Mouse (Mus musculus) layer of hippocampus, adult 8-10 months (tissue): ENCODE measurements around the gene Gpr19. TPM values are rescaled to one million over a fixed set of nuclear protein-coding genes. Genes with fewer than 3 reads are reported as not detected.

Source experiments
- DNase-seq, 2 experiments: peaks; one replicate each; pipeline ENCODE4 v3.0.0; 2022; ENCODE audit warnings: low spot score in 2 of 2
- total RNA-seq, 4 experiments: library from RNA; stranded (reverse); gene quantifications; 2 replicates each; pipeline ENCODE4 v1.2.4; 2022

The Gpr19 gene
- total RNA-seq, 4 experiments from 2014 or later, result 25.3 to 28.9 (median 27.3) TPM

- DNase-seq, result no peak
Observed at GRCm38 (mm10) chr6:134849985-134850384, 48.4 kb downstream of the Gpr19 start.

GRCm38 (mm10) chr6:134849461-134849860, 48.9 kb downstream of the Gpr19 start:
- no peak for DNase-seq

- no peak for DNase-seq
Observed at GRCm38 (mm10) chr6:134848197-134848890, 50.0 kb downstream of the Gpr19 start.

GRCm38 (mm10) chr6:134847550-134847949, 50.8 kb downstream of the Gpr19 start:
- DNase-seq, result no peak

- no peak for DNase-seq
Observed at GRCm38 (mm10) chr6:134846308-134846707, 52.1 kb downstream of the Gpr19 start.

DNA sequence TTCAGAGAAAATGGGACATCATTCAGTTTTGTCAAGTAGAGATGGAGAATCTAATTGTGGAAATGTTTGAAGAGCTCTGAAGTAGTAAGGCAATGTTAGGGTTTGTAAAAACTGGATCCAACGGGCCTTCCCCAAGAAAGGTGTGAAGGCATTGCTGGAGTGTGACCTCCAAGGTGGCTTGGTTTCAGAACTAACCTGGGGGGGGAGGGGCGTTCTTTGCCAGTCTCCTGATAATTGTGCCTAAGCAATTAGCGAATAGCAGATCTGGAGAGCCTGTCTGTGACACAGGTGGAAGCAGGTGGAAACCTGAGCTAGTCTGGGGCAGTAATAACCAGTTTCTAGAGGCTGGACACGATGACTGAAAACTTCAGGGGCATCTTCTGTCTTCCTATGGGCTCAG, 52.7 kb downstream of the Gpr19 start:
- no peak for DNase-seq

GRCm38 (mm10) chr6:134840346-134840745, 58.0 kb downstream of the Gpr19 start:
- no peak for DNase-seq

DNA sequence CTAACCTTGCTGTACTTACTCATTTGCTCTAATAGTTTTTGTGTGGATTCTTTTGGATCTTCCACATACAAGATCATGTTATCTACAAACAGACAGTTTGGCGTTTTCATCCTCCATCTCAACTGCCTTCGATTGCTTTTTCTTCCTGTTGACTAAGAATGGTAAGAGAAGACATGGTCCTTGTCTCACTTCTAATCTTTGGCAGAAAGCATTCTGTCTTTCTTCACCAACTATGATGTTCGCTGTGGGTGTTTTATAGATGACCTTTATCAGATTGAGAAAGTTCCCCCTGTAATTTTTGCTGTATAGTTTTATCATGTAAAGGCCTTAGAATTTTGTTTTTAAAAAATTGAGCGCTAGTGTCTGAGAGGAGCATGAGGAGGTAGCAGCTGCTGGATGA, 60.3 kb downstream of the Gpr19 start:
- no peak for DNase-seq

- no peak for DNase-seq
Observed at GRCm38 (mm10) chr6:134834585-134835251, 63.7 kb downstream of the Gpr19 start.

DNA sequence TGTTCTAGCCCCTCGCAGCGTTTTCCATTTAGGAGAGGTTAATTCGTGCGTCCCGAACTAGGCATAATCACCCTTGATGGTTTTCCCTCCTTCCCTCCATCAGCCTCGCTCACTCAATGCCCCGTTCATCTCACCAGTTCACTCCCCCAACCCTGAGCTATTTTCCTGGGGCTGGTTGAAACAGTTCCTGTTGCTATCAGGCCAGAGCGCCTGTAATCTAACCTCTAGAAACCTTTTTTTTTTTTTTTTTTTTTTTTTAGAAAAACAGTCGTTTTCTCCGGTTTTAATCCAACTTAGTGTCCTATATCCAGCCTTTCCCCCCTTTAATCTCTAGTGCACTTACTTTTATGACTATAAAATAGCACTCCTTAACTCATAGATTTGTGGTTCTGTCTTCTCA, 67.6 kb downstream of the Gpr19 start:
- no peak for DNase-seq

GRCm38 (mm10) chr6:134829786-134830700, 68.3 kb downstream of the Gpr19 start, which contains the start of gene Crebl2:
Crebl2 (plus strand) TSS chr6:134830154.
- peak; percentile 99 to 100 for DNase-seq

DNA sequence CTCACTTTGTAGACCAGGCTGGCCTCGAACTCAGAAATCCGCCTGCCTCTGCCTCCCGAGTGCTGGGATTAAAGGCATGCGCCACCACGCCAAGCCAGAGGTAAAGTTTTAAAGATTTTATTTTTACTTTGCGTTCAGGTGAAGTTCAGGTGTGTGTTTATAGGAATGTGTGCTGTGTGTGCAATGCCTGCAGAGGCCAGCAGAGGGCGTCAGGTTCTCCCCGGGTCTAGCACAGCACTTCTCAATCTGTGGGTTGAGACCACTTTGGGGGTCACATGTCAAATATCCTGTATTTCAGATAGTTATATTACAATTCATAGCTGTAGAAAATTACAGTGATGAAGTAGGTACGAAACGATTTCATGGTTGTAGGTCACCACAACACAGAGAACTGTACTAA, 75.5 kb downstream of the Gpr19 start:
- no peak for DNase-seq

DNA sequence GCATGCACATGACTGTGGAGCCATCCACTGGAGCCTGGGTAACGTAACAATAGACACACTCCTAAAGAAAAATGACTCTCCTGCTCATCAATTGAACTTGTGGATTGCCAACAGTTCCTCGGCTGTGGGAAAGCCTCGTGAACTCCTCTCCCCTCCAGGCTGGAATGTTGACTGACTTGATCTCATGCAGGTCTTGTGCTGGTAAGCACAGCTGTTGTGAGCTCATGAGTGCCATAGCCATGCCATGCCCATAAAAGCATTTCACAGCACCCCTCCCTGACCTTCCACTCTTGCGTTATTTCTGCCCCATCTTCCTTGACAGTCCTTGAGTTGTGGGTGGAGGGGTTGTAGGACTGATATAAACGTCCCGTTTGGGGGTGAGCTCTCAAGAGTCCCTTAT, 78.0 kb downstream of the Gpr19 start:
- DNase-seq, result no peak

DNA sequence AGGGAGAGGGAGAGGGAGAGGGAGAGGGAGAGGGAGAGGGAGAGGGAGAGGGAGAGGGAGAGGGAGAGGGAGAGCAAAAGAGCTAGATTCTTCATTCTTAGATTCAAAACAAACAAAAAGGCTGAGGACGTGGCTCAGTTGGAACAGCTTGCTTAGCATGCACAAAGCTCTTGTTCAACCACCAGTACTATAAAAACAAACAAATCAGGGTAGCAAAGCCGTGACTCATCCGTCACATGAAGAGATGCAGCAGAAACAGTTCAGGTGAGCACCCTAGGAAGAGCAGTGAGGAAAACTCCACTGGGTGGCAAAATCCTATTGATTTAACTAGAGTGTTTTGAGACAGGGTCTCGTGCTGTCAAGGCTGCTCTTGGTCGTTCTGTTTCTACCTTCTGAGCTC, 78.6 kb downstream of the Gpr19 start:
- no peak for DNase-seq

Other genes starting within 250 kb of the Gpr19 start
- 10 to 100 TPM; 10.4 to 13.8 (median 11.5) TPM for gene Dusp16, start 106.0 kb downstream of the Gpr19 start, total RNA-seq
- gene Crebl2, start 68.4 kb downstream of the Gpr19 start, total RNA-seq, result 10 to 100 TPM; 37.8 to 51.0 (median 44.1) TPM
- gene Cdkn1b, start 21.8 kb upstream of the Gpr19 start, total RNA-seq, result 10 to 100 TPM; 35.4 to 46.5 (median 40.5) TPM
- gene Apold1, start 83.1 kb upstream of the Gpr19 start, total RNA-seq, result 1 to 10 TPM; 2.5 to 3.2 (median 3.1) TPM
- 10 to 100 TPM; 58.5 to 71.2 (median 60.2) TPM for gene Ddx47, start 113.0 kb upstream of the Gpr19 start, total RNA-seq
- under 1 TPM in 1 of 4 experiments, not detected in 3; 0.21 TPM for gene Gprc5a, start 167.1 kb upstream of the Gpr19 start, total RNA-seq
- under 1 TPM in 2 of 4 experiments, not detected in 2; 0.25 to 0.47 TPM for gene Gprc5d, start 219.7 kb upstream of the Gpr19 start, total RNA-seq